Mouse (Mus musculus) retina, adult 2 months (tissue): Measurements from ENCODE around the gene Slc39a11.

Source experiments
- DNase-seq: peaks from one replicate; pipeline ENCODE4 v3.0.0-alpha.2; 2012; ENCODE audit warnings: low read depth, low spot score

The Slc39a11 gene

DNA sequence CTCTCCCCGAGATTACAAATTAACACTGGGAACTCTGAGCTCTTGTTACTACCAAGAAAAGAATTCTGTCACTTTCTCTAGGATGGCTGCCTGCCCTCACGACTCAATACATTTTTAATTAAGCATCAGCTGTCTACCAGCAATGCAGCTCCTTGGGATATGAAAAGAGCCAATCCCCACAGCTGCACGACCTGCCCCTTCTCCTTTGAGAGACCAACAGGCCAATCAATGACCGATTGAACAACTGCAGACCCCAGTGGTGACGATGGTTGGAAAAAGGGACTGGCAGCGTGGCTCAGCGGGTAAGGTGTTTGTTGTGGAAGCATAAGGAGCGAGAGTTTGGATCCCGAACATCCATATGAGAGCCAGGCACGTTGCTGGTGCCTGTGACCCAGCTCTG, 181.9 kb downstream of the Slc39a11 start:
- DNase-seq: no peak

DNA sequence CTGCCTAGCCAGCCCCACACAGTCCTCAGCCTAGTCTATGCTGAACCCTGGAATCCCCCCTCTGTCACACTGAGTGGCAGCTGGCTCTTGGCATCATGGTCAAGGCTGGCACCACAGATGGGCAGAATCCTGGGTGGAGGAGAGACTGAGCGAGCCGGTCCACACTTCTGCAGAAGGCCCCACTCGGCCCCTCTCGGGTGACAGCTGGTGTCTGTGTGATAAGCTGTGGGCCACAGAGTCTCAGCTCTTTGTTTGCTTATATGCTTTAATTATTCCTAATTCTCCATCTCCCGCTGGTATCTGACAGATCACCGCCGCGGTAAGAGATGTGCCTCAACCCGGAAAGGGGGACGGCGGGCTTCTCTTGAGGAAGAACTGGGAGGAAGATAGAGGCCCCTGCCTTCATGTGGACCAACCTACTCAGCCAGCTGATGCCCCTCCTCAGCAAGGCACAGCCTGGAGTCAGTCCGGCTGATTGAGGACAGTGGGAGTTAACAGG, 182.5 kb downstream of the Slc39a11 start:
- DNase-seq: no peak

DNA sequence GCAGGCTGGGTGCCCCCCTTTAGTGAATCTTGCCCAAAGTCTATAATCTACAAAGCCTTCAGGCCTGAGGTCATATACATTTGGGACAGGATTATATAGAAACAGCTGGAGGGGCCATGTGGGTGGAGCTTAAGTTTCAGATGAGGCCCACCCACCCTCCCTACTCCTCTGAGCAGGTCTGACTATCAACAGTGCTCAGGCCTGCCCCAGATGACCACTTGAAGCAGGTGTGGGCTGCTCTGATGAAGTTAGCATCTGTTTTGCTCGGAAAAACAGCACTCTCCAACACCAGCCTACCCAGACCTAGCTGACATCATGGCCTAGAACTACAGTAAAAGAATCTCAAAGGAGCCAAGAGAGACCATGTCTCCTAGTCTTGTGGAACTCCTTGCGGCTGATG, 189.8 kb downstream of the Slc39a11 start:
- no peak for DNase-seq

GRCm38 (mm10) chr11:113458582-113459210, 191.2 kb downstream of the Slc39a11 start:
- DNase-seq: no peak

GRCm38 (mm10) chr11:113452861-113453568, 196.9 kb downstream of the Slc39a11 start:
- DNase-seq: no peak

- DNase-seq: no peak
Measured at GRCm38 (mm10) chr11:113451301-113451700, 198.6 kb downstream of the Slc39a11 start.

DNA sequence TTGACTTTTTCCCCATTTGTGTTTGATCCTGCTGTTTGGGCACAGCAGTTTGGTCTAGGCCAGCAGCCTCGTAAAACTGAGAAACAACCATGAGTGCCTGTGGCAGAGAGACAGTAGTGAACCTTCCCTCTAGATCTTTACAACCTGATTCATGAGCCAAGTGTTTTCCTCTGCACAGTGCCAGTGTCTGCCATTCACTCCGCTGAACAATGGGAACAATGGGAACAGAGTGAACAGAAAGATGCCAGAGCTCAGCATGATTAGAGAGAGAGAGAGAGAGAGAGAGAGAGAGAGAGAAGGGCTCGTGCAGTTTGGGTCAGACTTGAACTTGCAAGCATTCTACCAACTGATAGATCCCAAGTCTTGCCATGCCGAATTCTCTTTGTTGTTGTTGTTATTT, 199.2 kb downstream of the Slc39a11 start:
- DNase-seq: no peak

DNA sequence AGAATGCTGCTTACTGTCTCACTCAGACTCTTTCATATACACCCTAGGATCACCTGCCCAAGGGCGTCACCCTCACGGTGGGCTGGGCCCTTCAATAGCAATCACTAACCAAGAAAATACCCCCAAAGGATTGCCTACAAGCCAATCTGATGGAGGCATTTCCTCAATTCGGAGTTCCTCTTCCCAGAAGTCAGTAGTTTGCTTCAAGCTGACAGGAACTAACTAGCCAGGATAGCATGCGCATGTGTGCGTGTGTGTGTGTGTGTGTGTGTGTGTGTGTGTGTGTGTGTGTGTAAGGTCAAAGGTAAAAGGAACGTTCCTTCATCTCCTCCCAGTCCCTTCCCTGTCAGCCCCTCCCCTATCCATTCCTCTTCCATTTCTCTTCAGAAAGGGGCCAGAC, 199.9 kb downstream of the Slc39a11 start:
- no peak for DNase-seq

GRCm38 (mm10) chr11:113442036-113442435, 207.8 kb downstream of the Slc39a11 start:
- no peak for DNase-seq

- no peak for DNase-seq
Measured at GRCm38 (mm10) chr11:113439328-113440030, 210.4 kb downstream of the Slc39a11 start.

GRCm38 (mm10) chr11:113438915-113439314, 211.0 kb downstream of the Slc39a11 start:
- DNase-seq: no peak

DNA sequence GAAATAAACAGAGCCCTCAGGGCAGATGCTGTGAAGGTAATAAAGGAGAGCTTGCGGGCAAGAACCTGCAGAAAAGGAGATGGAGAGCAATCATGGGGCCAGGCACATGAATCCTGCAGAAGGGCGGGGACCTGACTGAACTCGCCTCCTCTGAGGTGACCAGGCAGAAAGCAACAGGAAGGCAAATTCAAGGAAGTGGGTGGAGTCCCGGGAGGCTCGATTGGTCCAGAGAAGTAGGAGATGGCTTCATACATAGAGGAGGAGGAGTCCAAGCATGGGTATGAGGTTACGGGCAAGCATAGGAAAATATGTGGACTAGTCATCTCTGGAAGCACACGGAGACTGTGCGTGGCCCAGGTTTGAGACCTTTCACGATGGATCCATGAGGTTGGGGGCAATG, 212.5 kb downstream of the Slc39a11 start:
- DNase-seq: no peak

DNA sequence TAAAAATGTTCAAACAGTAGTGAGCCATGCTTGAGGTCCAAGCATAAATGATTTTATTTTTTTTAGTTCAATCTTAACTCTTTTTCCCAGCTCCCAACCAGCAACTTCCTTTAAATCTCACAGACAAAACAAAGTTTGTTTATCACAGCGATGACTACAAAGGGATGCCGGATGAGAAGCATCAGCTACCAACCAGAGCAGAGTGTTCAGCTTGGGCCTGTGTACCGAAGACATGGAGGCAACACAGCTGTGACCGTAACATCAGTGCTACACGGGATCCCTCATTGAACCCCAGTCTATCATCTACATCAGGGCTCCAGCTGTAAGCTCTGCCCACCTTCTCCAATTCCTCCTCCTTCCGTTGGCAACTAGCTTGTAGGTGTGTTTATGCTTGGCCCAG, 213.6 kb downstream of the Slc39a11 start:
- no peak for DNase-seq

- DNase-seq: no peak
Measured at GRCm38 (mm10) chr11:113435696-113436095, 214.2 kb downstream of the Slc39a11 start.

- no peak for DNase-seq
Measured at GRCm38 (mm10) chr11:113431161-113431560, 218.7 kb downstream of the Slc39a11 start.

- DNase-seq: no peak
Measured at GRCm38 (mm10) chr11:113425882-113426281, 224.0 kb downstream of the Slc39a11 start.

GRCm38 (mm10) chr11:113425454-113425853, 224.4 kb downstream of the Slc39a11 start:
- DNase-seq: no peak

GRCm38 (mm10) chr11:113424765-113425164, 225.1 kb downstream of the Slc39a11 start:
- DNase-seq: no peak

GRCm38 (mm10) chr11:113422598-113422997, 227.3 kb downstream of the Slc39a11 start:
- no peak for DNase-seq

GRCm38 (mm10) chr11:113418921-113419655, 230.8 kb downstream of the Slc39a11 start:
- no peak for DNase-seq

DNA sequence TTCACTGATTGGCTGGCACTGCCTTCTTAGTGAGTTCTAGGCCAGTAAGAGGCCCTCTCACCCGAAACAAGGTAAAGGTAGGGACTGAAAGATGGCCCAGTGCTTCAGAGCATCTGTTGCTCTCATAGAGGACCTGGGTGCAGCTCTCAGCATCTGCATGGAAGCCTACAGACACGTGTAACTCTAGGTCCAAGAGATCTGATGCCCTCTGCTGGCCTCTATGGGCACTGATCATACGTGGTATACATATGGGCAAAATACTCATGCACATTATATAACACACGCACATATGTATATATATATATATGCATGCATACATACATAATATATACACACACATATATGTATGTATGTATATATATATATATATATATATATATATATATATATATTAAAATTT, 231.9 kb downstream of the Slc39a11 start:
- no peak for DNase-seq

DNA sequence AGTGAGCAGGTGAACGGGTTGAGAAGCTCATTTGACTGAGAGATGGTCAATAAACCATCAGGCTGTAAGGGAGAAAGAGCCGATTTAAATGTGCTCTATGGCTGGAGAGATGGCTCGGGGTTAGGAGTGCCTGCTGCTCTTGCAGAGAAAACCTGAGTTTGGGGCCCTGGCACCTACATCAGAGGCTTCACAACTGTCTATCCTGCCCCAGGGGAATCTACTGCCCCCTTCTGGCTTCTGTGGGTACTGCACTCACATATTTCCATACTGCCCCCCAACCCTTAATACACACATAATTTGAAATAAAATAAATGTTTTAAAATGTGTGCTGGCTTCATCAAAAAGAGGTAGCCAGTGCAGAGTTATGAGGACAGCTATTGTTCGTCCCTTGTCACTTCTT, 237.3 kb downstream of the Slc39a11 start:
- no peak for DNase-seq
